Comparison of ENCODE assay signal across 28 mouse cellular contexts in the genomic region with DNA sequence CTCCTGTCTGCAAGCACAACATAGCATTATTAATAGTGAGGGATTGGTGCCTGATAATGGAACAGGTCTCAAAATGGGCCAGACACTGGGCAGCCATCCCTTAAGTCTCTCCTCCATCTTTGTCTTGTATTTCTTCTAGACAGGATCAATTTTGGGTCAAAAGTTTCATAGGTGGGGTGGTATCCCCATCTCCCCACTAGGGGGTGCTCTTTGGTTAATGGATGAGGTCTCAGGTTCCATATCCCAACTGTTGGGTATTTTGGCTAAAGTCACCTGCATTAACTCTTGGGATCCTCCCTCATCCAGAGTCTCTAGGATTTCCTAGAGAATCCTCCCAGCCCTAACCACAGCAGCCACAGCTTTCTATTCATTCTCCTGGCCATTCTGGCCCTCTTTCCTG. TPM values are rescaled to one million over a fixed set of nuclear protein-coding genes. Genes with fewer than 3 reads are reported as not detected.
DNase-seq lines count a peak whose midpoint lies in the region; ATAC-seq lines count a peak whose summit lies in the region.
"Had no signal": no experiment of that assay in that cellular context is flagged by ENCODE, and none has a peak within 500 bp of the region (broad histone marks: within the 10 kb centered on the region; RNA-seq: fewer than 3 reads in every experiment).

No protein-coding gene starts in this region.

- no peaks in the 10 kb centered on the region for H3K27me3 ChIP-seq in kidney, embryonic 15.5 days
- H3K27me3 ChIP-seq: embryonic facial prominence, embryonic 13.5 days; limb, embryonic 15.5 days; stomach, embryonic 15.5 days had no signal

- H3K4me3 ChIP-seq in kidney, embryonic 15.5 days (replicated peaks) = no peak overlapping the region
- H3K4me3 ChIP-seq: embryonic facial prominence, embryonic 13.5 days; heart, embryonic 10.5 days; hindbrain, embryonic 10.5 days; limb, embryonic 15.5 days; midbrain, embryonic 10.5 days; stomach, embryonic 15.5 days had no signal

- DNase-seq in kidney, adult 9 months = peak; percentile 3
- DNase-seq in 416B (ENCODE audit: low read depth) (peak; percentile 21), ES-CJ7 (ENCODE audit: low read depth, low spot score) (peak; percentile 15), adipocyte (ENCODE audit: low spot score) (peak; percentile 1)
- DNase-seq in right cerebral cortex, postnatal 36 days (ENCODE audit: low spot score in 2 of 2) = no peak
- DNase-seq: cerebellum, adult 9-10 months; gastrocnemius, postnatal 36 days; kidney, adult 8-10 months; kidney, postnatal 4 days; lung, postnatal 4 days; right cerebral cortex, postnatal 14 days; thymus, adult 2 months had no signal

- no peak overlapping the region for H3K4me2 ChIP-seq in kidney, embryonic 15.5 days
- H3K4me2 ChIP-seq: embryonic facial prominence, embryonic 13.5 days; limb, embryonic 15.5 days; stomach, embryonic 15.5 days had no signal

- H3K27ac ChIP-seq in kidney, embryonic 15.5 days = no peak overlapping the region
- H3K27ac ChIP-seq: embryonic facial prominence, embryonic 13.5 days; heart, embryonic 10.5 days; hindbrain, embryonic 10.5 days; limb, embryonic 15.5 days; midbrain, embryonic 10.5 days; stomach, embryonic 15.5 days had no signal

- ATAC-seq in kidney, embryonic 15.5 days (replicated peaks; ENCODE audit: low FRiP score) = no peak
- no peak for ATAC-seq in megakaryocyte-erythroid progenitor cell, adult 5-6 weeks (replicated peaks; ENCODE audit: low FRiP score, low TSS enrichment, poor library complexity, severe bottlenecking)
- ATAC-seq: activated CD4-positive, CD25-positive, alpha-beta regulatory T cell, adult 4 months; CD4-positive, CD25-positive, alpha-beta regulatory T cell, adult 4 months; forebrain, embryonic 14.5 days had no signal

- no peaks in the 10 kb centered on the region for H3K4me1 ChIP-seq in kidney, embryonic 15.5 days
- H3K4me1 ChIP-seq: embryonic facial prominence, embryonic 13.5 days; heart, embryonic 10.5 days; hindbrain, embryonic 10.5 days; limb, embryonic 15.5 days; midbrain, embryonic 10.5 days; stomach, embryonic 15.5 days had no signal

- no peaks in the 10 kb centered on the region for H3K9me3 ChIP-seq in kidney, embryonic 15.5 days (replicated peaks)
- H3K9me3 ChIP-seq: embryonic facial prominence, embryonic 13.5 days; heart, embryonic 10.5 days; hindbrain, embryonic 10.5 days; limb, embryonic 15.5 days; midbrain, embryonic 10.5 days; stomach, embryonic 15.5 days had no signal

- no peaks in the 10 kb centered on the region for H3K36me3 ChIP-seq in kidney, embryonic 15.5 days
- H3K36me3 ChIP-seq: embryonic facial prominence, embryonic 13.5 days; heart, embryonic 10.5 days; hindbrain, embryonic 10.5 days; limb, embryonic 15.5 days; midbrain, embryonic 10.5 days; stomach, embryonic 15.5 days had no signal

- H3K9ac ChIP-seq in kidney, embryonic 15.5 days = no peak overlapping the region
- H3K9ac ChIP-seq: embryonic facial prominence, embryonic 13.5 days; limb, embryonic 15.5 days; stomach, embryonic 15.5 days had no signal

RNA-seq across cellular contexts. Expression of a gene that starts 26.2 kb away (rescaled TPM):
- polyA plus RNA-seq in kidney, embryonic 15.5 days (2015; fragmentation: Nextera tagmentation; extraction: Ambion mirVana) = 1.4 TPM in 2 replicates
- total RNA-seq in megakaryocyte-erythroid progenitor cell, adult 5-6 weeks (2014; fragmentation: Nextera tagmentation) = not detected in 2 replicates
- total RNA-seq in megakaryocyte-erythroid progenitor cell, adult 5-6 weeks (2017) = not detected in 2 replicates
- total RNA-seq: common myeloid progenitor, adult 5-6 weeks; gastrocnemius, postnatal 36 days; layer of hippocampus, postnatal 25 days; neutrophil, adult 5-6 weeks had no signal
- polyA plus RNA-seq: activated CD4-positive, CD25-positive, alpha-beta regulatory T cell, adult 4 months; CD4-positive, CD25-positive, alpha-beta regulatory T cell, adult 4 months; heart, postnatal 0 days; spleen, adult 2 months; thymus, adult 2 months had no signal

Comparison
In these comparisons a context has a peak if more than half of its experiments do, and no peak if none do; other contexts are left out.
1. DNase-seq: peak in kidney, adult 9 months (single experiment), 416B (single experiment), ES-CJ7 (single experiment) and adipocyte (single experiment); none in right cerebral cortex, postnatal 36 days (0 of 2).